Mouse (Mus musculus) CH12.LX (cell line): Measurements from ENCODE around the gene Smtnl2. TPM values are rescaled to one million over a fixed set of nuclear protein-coding genes. Genes with fewer than 3 reads are reported as not detected.
A peak's percentile ranks its signal among the peaks of the same experiment; 100 is the strongest.

Source experiments
- DNase-seq: peaks from one replicate; pipeline ENCODE4 v3.0.0-alpha.2; 2013; ENCODE audit errors: extremely low read depth
- H3K27ac ChIP-seq: 2 replicates; pipeline ENCODE4 v1.5.1; 2012; ENCODE audit warnings: low read depth, mild to moderate bottlenecking, control low read depth, moderate library complexity; ENCODE audit not compliant: insufficient read depth
- H3K27me3 ChIP-seq: replicated peaks from 2 replicates; pipeline ENCODE3; 2012; ENCODE audit warnings: inconsistent platforms
- H3K36me3 ChIP-seq, 2 experiments: replicated peaks in 1 of 2; 2 replicates each; pipeline versions ENCODE3 to v1.6.1; 2012; ENCODE audit warnings: inconsistent platforms in 1 of 2, low read length in 1 of 2, mild to moderate bottlenecking in 1 of 2, mixed read lengths in 1 of 2, moderate library complexity in 1 of 2; ENCODE audit not compliant: control insufficient read depth in 1 of 2, insufficient read depth in 1 of 2
- H3K4me1 ChIP-seq, 2 experiments: 2 replicates each; pipeline ENCODE4 v1.6.1; 2012; ENCODE audit warnings: inconsistent platforms in 1 of 2, moderate library complexity in 1 of 2; ENCODE audit not compliant: insufficient read depth in 2 of 2, control insufficient read depth in 1 of 2
- H3K4me2 ChIP-seq: 2 replicates; pipeline ENCODE4 v1.6.1; 2012; ENCODE audit warnings: low read depth, mild to moderate bottlenecking, control low read depth; ENCODE audit not compliant: poor library complexity, insufficient read depth, severe bottlenecking
- H3K4me3 ChIP-seq, 3 experiments: fragments of 150-350 bp in 1 of 3; sonication (generic) in 1 of 3; replicated peaks in 1 of 3; 2 replicates each; pipeline versions ENCODE3 to v1.5.1; 2011 to 2012; ENCODE audit warnings: low read depth in 2 of 3, low read length in 2 of 3, mild to moderate bottlenecking in 2 of 3, moderate library complexity in 2 of 3, control low read depth in 1 of 3, improper control_type of control experiment in 1 of 3, inconsistent platforms in 1 of 3, mixed read lengths in 1 of 3; ENCODE audit not compliant: poor library complexity in 1 of 3
- H3K79me2 ChIP-seq: replicated peaks from 2 replicates; pipeline ENCODE4 v1.6.1; 2012; ENCODE audit warnings: mild to moderate bottlenecking, moderate library complexity; ENCODE audit not compliant: control insufficient read depth, poor library complexity, insufficient read depth, severe bottlenecking; ENCODE audit errors: extremely low read depth
- H3K9ac ChIP-seq: 2 replicates; pipeline ENCODE4 v1.6.1; 2012; ENCODE audit warnings: low read depth, mild to moderate bottlenecking, control low read depth, moderate library complexity; ENCODE audit not compliant: insufficient read depth
- H3K9me3 ChIP-seq: replicated peaks from 2 replicates; pipeline ENCODE3; 2012; ENCODE audit warnings: low read length, inconsistent platforms, mixed read lengths
- EP300 ChIP-seq: IDR thresholded peaks from 2 replicates; pipeline ENCODE4 v1.6.1; 2011; ENCODE audit warnings: low read length, improper control_type of control experiment
- HCFC1 ChIP-seq: IDR thresholded peaks from 2 replicates; pipeline ENCODE4 v1.6.1; 2012; ENCODE audit warnings: low read depth, mild to moderate bottlenecking, inconsistent platforms, low read length, improper control_type of control experiment
- JUND ChIP-seq: conservative IDR thresholded peaks from 2 replicates; pipeline ENCODE4 v1.6.1; 2011; ENCODE audit warnings: low read depth, low read length, improper control_type of control experiment
- KAT2A ChIP-seq: IDR thresholded peaks from 2 replicates; pipeline ENCODE4 v1.6.1; 2012; ENCODE audit warnings: low read length, improper control_type of control experiment, inconsistent platforms; ENCODE audit not compliant: insufficient replicate concordance
- MAFK ChIP-seq: IDR thresholded peaks from 2 replicates; pipeline ENCODE4 v1.6.1; 2011; ENCODE audit warnings: low read length, improper control_type of control experiment; ENCODE audit not compliant: insufficient replicate concordance
- MEF2A ChIP-seq: IDR thresholded peaks from 2 replicates; pipeline ENCODE4 v1.6.1; 2014; ENCODE audit warnings: low read depth, mild to moderate bottlenecking, inconsistent platforms, low read length, improper control_type of control experiment, borderline replicate concordance
- MXI1 ChIP-seq: IDR thresholded peaks from 2 replicates; pipeline ENCODE4 v1.6.1; 2011; ENCODE audit warnings: mild to moderate bottlenecking, low read depth, low read length, improper control_type of control experiment
- NELFE ChIP-seq: IDR thresholded peaks from 2 replicates; pipeline ENCODE4 v1.6.1; 2011; ENCODE audit warnings: low read depth, low read length, improper control_type of control experiment
- PAX5 ChIP-seq: IDR thresholded peaks from 2 replicates; pipeline ENCODE4 v1.6.1; 2012; ENCODE audit warnings: low read length, inconsistent platforms, mixed read lengths
- POLR2A ChIP-seq: IDR thresholded peaks from 2 replicates; pipeline ENCODE4 v1.6.1; 2011; ENCODE audit warnings: low read depth, mild to moderate bottlenecking, improper control_type of control experiment, low read length
- POLR2AphosphoS2 ChIP-seq: IDR thresholded peaks from 2 replicates; pipeline ENCODE4 v1.6.1; 2011; ENCODE audit warnings: low read depth, low read length, improper control_type of control experiment
- RAD21 ChIP-seq: IDR thresholded peaks from 2 replicates; pipeline ENCODE4 v1.6.1; 2011; ENCODE audit warnings: low read depth, mild to moderate bottlenecking, low read length, improper control_type of control experiment, moderate library complexity
- RCOR1 ChIP-seq: conservative IDR thresholded peaks from 2 replicates; pipeline ENCODE4 v1.6.1; 2012; ENCODE audit warnings: low read depth, mild to moderate bottlenecking, inconsistent platforms, low read length, improper control_type of control experiment
- SMC3 ChIP-seq: IDR thresholded peaks from 2 replicates; pipeline ENCODE4 v1.6.1; 2011; ENCODE audit warnings: low read depth, low read length, improper control_type of control experiment
- TBP ChIP-seq: conservative IDR thresholded peaks from 2 replicates; pipeline ENCODE4 v1.6.1; 2011; ENCODE audit warnings: low read depth, low read length, improper control_type of control experiment
- UBTF ChIP-seq: IDR thresholded peaks from 2 replicates; pipeline ENCODE4 v1.6.1; 2012; ENCODE audit warnings: low read depth, mild to moderate bottlenecking, inconsistent platforms, low read length, improper control_type of control experiment, moderate library complexity
- USF1 ChIP-seq: IDR thresholded peaks from 2 replicates; pipeline ENCODE4 v1.6.1; 2014; ENCODE audit warnings: low read depth, mild to moderate bottlenecking, inconsistent platforms, low read length, improper control_type of control experiment
- ZC3H11A ChIP-seq: IDR thresholded peaks from 2 replicates; pipeline ENCODE4 v1.6.1; 2012; ENCODE audit warnings: low read depth, mild to moderate bottlenecking, inconsistent platforms, low read length, improper control_type of control experiment
- ZKSCAN1 ChIP-seq: IDR thresholded peaks from 2 replicates; pipeline ENCODE4 v1.6.1; 2012; ENCODE audit warnings: low read depth, inconsistent platforms, low read length, improper control_type of control experiment, borderline replicate concordance
- dilution Hi-C: fragments of 300-500 bp; cut with MboI; formaldehyde crosslinking; loops from 2 replicates; pipeline ENCODE4 v1.14.3; 2020; ENCODE audit warnings: low sequenced_read_pairs; ENCODE audit not compliant: extremely low pct_unique_long_range_greater_than_20kb, extremely low pct_ligation_motif_present
- in situ Hi-C: fragments of 300-500 bp; cut with MboI; formaldehyde crosslinking; loops from 3 replicates; pipeline ENCODE4 v1.14.3; 2019; ENCODE audit warnings: low sequenced_read_pairs, low pct_ligation_motif_present, low pct_unique_long_range_greater_than_20kb, mixed read lengths
- polyA plus RNA-seq: library from polyadenylated mRNA; unstranded; fragments of >175 nt; gene quantifications from 2 replicates; pipeline ENCODE4 v1.2.1, GENCODE M21; 2012; ENCODE audit warnings: low read depth; ENCODE audit not compliant: insufficient read length
- total RNA-seq, 2 experiments: library from RNA; depleted of rRNA; stranded (reverse); fragments of 300-350 nt in 1 of 2; fragments of >200 nt in 1 of 2; gene quantifications; 2 replicates each; pipeline ENCODE4 v1.2.3; 2012 to 2014

Smtnl2 gene
- total and polyA plus RNA-seq, 3 experiments, result 0.47 TPM; not detected in 1

DNA sequence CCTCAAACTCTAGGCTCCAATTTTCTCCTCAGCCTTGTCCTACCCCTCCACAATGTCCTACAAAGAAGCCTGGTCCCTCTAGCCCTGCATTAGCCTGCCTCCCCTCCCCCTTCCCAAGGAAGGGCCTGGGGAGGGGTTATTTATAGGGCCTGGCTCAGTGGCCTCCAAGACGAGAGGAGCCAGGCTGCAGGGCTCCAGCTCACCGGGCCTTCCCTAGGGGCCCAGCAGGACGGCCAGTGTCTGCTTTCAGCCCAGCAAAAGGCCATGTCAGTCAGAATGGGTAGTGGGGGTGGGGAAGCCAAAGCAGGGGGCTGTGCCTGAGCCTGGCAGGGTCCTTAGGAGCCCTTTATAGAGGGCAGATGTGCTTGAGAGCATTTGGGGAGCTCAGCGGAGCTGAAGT lies 5.9 kb upstream of the Smtnl2 start:
- H3K4me3 ChIP-seq, result no peak overlapping the region
- in situ Hi-C loops (no loop called here), dilution Hi-C loops (no loop called here)
- no peak overlapping the region for H3K27ac ChIP-seq
- TF ChIP-seq POLR2A, result no peak
- TF ChIP-seq POLR2AphosphoS2, result no peak
- TF ChIP-seq MAFK, result no peak
- TF ChIP-seq JUND, result no peak
- no peak for TF ChIP-seq PAX5
- no peak for TF ChIP-seq RCOR1
- TF ChIP-seq USF1, result no peak
- no peak for TF ChIP-seq EP300
- H3K79me2 ChIP-seq, result no peaks in the 10 kb centered on the region
- no peak overlapping the region for H3K4me2 ChIP-seq
- H3K4me1 ChIP-seq, result peaks cover 0 to 13% of the 10 kb centered on the region in 2 experiments; a peak in 2 of 4 replicates
- H3K9ac ChIP-seq, result no peak overlapping the region
- no peaks in the 10 kb centered on the region for H3K9me3 ChIP-seq
- no peaks in the 10 kb centered on the region for H3K36me3 ChIP-seq
- DNase-seq, result no peak
- H3K27me3 ChIP-seq, result peaks cover 40% of the 10 kb centered on the region

DNA sequence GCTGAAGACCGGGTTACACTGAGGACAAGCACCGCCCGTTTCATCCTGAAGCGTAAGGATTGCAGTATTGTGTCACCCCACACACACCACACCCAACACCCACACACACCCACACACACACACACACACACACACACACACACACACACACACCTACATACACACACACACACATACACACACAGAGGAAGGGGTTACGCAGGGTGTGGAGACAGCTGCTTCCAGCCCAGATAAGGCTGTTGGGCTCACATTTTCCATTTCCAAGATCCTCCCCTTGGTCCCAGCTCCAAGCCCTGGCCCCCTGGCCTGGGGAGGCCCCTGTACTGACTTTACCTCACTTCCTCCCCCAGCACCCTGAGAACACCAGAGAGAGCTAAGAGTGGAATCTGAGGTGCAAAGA lies 5.2 kb upstream of the Smtnl2 start:
- Histone ChIP-seq H3K4me3 (no peak overlapping the region), H3K9ac (no peak overlapping the region), H3K27ac (no peak overlapping the region), H3K36me3 (no peaks in the 10 kb centered on the region), H3K4me1 (peaks cover 0 to 13% of the 10 kb centered on the region in 2 experiments; a peak in 2 of 4 replicates), H3K79me2 (no peaks in the 10 kb centered on the region), H3K27me3 (peaks cover 47% of the 10 kb centered on the region), H3K9me3 (no peaks in the 10 kb centered on the region), H3K4me2 (no peak overlapping the region)
- TF ChIP-seq MAFK (no peak), MEF2A (peak; percentile 29; the same call in 1 of the 2 replicates), MXI1 (no peak), SMC3 (no peak)
- in situ Hi-C loops (no loop called here), dilution Hi-C loops (no loop called here)
- peak; percentile 15 for DNase-seq

- TF ChIP-seq ZC3H11A (no peak), ZKSCAN1 (no peak), TBP (no peak), NELFE (no peak), UBTF (no peak), KAT2A (no peak), RAD21 (no peak), HCFC1 (no peak)
- Histone ChIP-seq H3K4me1 (peaks cover 5 to 11% of the 10 kb centered on the region in 2 experiments), H3K4me2 (no peak overlapping the region), H3K9ac (no peak overlapping the region), H3K4me3 (no peak overlapping the region), H3K27me3 (peaks cover 59% of the 10 kb centered on the region), H3K27ac (no peak overlapping the region), H3K9me3 (peaks cover 3% of the 10 kb centered on the region), H3K36me3 (no peaks in the 10 kb centered on the region), H3K79me2 (no peaks in the 10 kb centered on the region)
- no peak for DNase-seq
- dilution Hi-C loops (no loop called here), in situ Hi-C loops (no loop called here)
Observed at GRCm38 (mm10) chr11:72415155-72415554, 3.6 kb upstream of the Smtnl2 start.
